Mouse (Mus musculus): ENCODE measurements around the gene Idnk.

Idnk gene

GRCm38 (mm10) chr13:58194908-58195307 is 37.5 kb downstream of the Idnk start:
- DNase-seq (ENCODE audit: low read depth), result no peak

DNA sequence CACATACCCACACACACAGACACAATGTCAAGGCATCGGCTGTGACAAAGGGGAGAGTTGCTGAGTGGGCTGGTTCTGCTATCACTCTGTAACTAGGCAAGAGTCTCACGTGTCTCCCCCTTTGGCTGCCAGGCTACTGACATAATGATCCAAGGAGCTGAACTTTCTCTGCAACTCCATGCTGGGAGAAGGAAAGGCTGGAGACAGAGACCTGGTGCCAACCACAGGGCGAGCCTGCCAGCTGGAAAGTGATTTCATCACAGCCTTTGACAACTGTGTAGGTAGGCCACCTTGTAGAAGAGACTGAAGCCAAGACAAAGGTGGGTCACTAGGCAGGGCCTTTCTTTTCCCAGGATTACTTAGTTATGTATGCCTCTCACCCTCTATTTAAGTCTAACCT is 39.8 kb downstream of the Idnk start:
- no peak for DNase-seq (ENCODE audit: low read depth)

DNA sequence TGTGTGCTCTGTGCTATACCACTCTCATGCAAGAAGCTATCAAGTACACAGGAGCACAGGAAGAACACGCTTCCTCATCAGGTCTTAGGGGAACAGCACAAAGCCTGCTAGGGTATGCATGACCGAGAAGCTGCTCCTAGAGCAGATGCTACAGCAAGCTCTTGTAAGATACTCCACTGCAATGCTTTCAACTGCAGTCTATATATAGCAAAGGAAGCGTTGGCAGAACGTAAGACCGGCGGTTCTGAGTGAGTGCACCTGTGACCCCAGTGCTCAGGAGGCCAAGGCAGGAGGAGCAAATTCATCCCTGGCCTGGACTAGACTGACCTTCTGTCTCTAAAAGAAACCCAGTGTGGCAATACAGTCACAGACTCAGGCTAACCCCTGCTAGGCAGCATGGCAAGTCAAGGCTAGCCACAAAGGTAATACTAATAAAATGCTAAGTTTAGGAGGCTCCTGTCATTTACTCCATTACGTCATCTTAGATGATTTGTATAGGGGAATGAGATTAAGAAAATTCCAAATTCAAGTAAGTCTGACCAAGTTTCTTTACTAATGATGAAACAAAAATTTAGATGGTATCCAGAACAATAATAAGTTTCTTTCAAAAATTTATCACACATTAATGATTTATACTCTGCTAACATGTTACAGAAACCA is 40.7 kb downstream of the Idnk start:
- DNase-seq (ENCODE audit: low read depth), result no peak

DNA sequence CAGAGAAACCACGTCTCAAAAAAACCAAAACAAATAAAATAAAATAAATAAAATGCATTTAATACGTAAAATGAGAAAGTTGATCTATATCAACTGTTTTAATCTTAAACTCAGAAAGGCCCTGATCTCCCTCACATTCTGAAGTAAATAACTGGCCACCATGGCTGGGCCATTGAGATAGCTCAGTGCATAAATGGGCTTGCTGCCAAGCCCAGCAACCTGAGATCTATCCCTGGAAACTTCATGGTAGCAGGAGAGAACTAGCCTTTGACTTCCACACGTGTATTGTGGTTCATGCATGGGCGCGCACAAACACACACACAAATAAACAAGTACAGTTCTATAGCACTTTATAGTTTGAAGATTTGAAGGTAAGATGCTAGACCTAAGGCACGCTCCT is 43.9 kb downstream of the Idnk start:
- DNase-seq (ENCODE audit: low read depth), result no peak

DNA sequence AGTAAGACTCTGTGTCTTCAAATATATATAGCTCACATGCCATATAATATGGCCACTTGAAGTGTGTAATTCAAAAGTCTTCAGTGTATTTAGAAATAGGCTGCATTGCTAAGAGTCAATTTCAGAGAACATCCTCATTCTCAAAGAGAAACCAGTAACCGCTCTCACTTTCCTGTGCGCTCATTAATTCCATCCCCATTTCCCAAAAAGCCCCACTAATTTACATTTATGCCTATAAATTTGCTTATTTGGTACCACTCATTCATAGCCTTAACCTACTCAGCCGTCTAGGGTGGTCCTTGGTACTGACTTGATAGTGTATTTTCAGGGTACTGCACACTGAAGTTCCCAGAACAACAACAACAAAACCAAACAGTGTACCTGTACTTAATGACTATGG is 44.5 kb downstream of the Idnk start:
- DNase-seq (ENCODE audit: low read depth), result no peak

DNA sequence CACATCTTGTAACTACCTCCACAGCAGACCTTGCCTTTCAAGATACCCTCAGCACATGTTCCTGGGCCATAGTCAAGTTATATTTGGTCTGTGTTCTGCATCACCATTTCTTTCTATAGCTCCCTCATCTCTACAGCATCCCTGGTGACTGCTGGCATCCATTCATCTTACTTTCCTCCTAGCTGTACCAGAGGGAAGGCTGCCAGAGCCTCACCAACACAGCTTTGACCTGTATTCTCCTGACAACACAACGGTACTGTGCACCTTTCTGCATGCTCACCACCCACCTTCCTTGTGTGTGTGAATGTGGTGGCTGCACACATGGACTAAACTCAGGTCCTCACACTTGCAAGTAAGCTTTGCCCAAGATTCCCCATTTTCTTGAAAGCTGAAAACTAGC is 45.5 kb downstream of the Idnk start:
- DNase-seq (ENCODE audit: low read depth), result no peak

DNA sequence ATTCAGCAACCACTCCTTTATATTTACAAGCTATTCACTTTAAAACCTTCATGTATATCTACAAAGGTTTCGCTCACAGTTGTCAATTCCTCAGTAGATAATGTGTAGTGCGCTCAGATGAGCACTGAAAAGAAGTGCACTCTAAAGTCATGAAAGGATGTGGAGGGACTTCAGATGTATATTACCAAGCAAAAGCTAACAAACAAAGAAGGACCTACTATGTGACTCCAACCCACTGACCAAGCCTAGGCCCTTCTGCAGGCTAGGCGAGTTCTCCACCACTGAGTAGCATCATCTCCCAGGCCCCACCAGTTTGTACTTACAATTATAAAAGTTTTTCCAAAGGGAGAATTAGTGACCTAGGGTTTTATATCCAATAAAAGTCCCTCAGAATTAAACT is 46.8 kb downstream of the Idnk start:
- DNase-seq (ENCODE audit: low read depth), result no peak

GRCm38 (mm10) chr13:58204986-58205385 is 47.5 kb downstream of the Idnk start:
- no peak for DNase-seq (ENCODE audit: low read depth)

DNA sequence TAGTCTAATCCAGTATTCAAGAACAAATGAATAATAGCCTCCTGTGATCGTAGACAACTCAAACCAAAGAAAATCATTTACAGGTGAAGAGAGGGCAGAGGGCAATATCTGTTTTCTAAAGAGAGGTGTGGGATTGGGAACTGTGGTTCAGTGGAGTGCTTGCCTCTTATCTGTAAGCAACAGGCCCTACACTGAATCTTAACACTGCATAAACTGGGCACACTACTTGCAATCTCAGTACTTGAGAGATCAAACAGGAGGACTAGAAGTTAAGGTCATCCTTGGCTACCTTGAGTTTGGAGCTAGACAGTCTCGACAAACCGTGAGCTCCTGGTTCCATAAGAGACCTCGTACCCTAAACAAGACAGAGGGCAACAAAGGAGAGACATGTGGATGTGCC is 48.6 kb downstream of the Idnk start:
- no peak for DNase-seq (ENCODE audit: low read depth)

GRCm38 (mm10) chr13:58210441-58210840 is 53.0 kb downstream of the Idnk start:
- peak; percentile 10 for DNase-seq (ENCODE audit: low read depth)

- DNase-seq (ENCODE audit: low read depth), result no peak
Measured at GRCm38 (mm10) chr13:58212530-58212929, 55.1 kb downstream of the Idnk start.

DNA sequence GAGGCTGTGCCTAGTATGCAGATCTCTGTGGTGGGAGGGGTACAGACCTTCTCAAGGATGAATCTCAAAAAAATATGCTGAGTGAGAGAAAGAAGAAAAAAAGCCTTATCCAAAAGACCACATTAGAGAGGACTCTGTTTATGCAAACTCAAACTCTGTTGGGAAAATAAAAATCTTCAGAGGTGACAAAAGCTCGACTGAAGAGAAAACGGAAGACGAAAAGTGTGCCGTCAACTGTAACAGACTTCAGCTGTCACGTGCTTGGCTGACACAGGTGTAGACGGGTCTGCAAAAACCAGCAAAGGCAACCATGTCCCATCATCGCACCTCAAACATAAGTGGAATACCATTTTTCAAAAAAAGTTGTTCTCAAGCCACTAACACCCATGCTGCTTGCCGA is 56.4 kb downstream of the Idnk start:
- no peak for DNase-seq (ENCODE audit: low read depth)
